Mouse (Mus musculus): ENCODE results near the gene Dennd1c.
A peak's percentile ranks its signal among the peaks of the same experiment; 100 is the strongest.

The Dennd1c gene

DNA sequence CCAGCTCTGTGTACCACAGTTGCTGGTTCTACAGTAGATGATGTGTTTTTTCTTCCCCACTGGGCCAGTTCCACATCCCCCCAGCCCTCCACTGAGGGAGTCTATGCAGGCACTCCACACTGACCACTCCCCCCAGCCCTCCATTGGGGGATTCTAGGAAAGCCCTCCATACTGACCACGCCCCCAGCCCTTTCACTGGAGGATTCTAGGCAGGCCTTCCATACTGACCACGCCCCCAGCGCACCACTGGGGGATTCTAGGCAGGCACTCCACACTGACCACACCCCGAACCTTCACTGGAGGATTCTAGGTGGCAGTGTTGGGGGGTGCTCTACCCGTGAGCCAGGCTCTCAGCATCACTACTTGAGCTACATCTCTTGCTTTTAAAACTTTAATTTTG, 30.9 kb downstream of the Dennd1c start:
- DNase-seq (ENCODE audit: low spot score): no peak

GRCm38 (mm10) chr17:57041554-57041953, 36.8 kb downstream of the Dennd1c start, which contains the start of gene Slc25a41:
Slc25a41 (minus strand) TSS chr17:57041654.
- no peak for DNase-seq (ENCODE audit: low spot score)

DNA sequence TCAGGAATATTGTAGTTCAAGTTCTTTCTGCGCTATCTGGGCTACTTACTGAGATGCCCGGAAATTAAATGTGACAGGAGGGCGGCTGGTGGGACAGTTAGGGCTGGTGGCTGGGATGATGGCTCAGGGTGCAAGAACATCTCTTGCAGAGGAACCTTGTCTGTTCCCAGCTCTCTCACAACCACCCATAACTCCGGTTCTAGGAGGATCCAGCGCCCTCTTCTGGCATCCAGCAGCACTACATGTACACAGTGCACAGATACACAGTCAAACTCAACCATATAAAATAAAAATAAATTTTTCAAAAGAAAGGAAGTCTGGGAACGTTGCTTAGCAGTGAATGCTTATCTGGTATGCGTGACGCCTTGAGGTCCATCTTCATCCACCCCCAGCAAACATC, 39.3 kb downstream of the Dennd1c start:
- no peak for DNase-seq (ENCODE audit: low spot score)

DNA sequence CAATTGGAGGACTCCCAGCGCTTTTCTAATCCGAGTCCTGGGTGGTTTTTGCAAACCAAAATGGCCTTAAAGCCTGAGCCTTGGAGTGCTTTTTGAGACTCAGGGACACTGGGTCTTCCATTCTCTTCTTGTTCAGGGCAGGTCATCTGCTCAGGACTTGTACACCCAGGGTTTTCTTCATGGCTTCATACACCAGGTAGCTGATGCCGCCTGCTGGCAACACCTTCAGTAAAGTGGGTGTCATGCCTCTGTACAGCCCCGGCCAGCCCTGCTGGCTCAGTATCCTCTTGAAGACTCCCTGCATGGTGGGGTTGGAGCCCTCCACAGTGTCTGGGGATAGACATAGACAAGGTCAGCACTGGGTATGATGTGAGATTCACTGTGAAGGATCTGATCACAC, 45.5 kb downstream of the Dennd1c start:
- no peak for DNase-seq (ENCODE audit: low spot score)

DNA sequence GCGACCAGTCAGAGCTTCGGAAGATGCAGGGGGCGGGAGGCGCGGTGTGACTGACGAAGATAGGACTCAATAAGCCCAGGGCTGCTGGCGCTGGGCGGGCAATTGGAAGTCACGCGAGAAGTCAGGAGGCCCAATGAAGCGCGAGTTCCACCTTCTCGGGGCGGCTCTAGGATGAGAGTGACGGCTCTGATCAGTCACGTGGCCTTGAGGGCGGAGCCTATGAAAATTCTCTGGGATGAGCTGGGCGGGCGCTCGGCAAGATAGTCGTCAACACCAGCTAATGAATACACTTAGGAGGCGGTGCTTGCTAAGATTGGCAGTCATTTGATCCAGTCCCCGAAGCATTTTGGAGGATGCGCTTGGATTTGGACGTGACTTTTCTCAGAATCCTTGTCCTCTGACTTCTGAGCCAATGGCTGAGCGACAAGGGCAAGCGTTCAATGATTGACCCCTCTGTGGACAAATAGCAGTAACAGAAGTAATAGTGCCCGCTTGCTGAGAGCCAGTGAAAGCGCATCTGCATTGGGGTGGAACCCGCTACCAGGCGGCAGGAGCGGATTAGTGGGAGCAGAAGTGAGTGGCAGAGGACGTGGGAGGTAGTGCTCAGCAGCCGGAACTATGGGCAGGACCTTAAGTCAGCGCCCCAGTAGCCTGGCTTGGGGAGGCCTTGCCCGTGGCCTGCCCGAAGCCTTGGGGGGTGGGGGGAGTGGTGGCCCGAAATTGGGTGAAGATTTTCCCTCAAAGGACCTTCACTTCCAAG, 46.5 kb downstream of the Dennd1c start:
- peak; percentile 94 for DNase-seq (ENCODE audit: low spot score)

DNA sequence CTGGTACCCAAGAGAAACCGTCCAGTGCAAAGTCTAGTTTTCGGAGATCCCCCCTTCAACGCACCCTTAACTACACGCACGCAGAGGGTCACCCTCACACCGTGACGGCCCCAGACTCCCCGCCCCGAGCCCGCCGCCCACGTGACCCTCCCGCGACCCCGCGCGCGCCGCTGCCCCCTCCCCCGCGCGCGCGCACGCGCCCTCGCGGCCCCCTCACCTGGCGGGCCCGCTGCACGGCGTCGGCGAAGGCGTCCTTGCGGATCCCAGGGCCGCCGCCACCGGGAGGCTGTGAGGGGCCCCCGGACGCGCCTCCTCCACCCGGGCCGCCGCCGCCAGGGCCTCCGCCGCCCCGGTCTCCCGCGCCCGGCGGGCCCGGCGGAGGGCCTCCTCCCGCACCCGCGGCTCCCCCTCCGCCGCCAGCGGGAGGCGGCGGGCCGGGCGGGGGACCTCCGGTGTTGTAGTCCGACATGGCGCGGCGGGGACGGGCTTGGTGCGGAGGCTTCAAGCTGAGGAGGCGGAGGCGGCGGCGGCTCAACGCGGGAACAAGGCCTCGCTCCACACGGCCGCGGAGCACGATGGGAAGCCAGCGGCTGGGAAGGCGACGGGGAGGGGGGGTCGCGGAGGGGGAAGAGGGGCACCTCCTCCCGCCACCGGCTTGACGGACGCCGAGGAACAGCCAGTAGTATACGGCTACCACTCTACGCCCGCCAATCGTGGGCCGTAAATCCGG, 47.2 kb downstream of the Dennd1c start, which contains the start of gene Khsrp:
TSS of gene Khsrp (minus strand) at position 592 of the 730 bp plus-strand sequence.
- peak; percentile 33 for DNase-seq (ENCODE audit: low spot score)

- no peak for DNase-seq (ENCODE audit: low spot score)
These were observed 48.6 kb downstream of the Dennd1c start for GRCm38 (mm10) chr17:57029691-57030090.

DNA sequence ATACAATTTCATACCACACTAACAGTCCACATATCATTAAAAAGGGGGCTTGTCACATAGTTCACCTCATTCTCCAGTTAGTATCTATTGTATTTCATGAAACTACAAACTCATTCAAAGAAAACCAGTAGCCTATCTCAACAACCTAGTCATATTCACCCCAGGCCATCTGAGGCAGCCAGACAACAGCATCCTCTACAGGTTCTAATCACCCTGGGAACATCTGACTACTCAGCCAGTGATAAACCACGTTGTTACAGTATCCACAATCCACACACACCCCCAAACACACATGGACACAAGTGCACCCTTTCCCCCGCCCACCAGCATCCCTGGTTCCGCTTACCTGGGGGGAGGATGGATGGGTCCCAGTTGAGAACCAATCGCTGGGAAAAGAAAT, 50.8 kb downstream of the Dennd1c start:
- no peak for DNase-seq (ENCODE audit: low spot score)

GRCm38 (mm10) chr17:57020960-57021359, 57.4 kb downstream of the Dennd1c start:
- no peak for DNase-seq (ENCODE audit: low spot score)

GRCm38 (mm10) chr17:57019693-57020092, 58.6 kb downstream of the Dennd1c start:
- DNase-seq (ENCODE audit: low spot score): no peak
